Mouse (Mus musculus) heart, adult 2 months (tissue): ENCODE results near the gene Mypn. TPM values are rescaled to one million over a fixed set of nuclear protein-coding genes. Genes with fewer than 3 reads are reported as not detected.

ENCODE experiments used
- DNase-seq, 2 experiments: peaks; one replicate each; pipeline ENCODE4 v3.0.0; 2021
- H3K27ac ChIP-seq: fragments of 200-600 bp; 2 replicates; pipeline ENCODE4 v1.8.1; 2022
- H3K27me3 ChIP-seq: fragments of 200-500 bp; 2 replicates; pipeline ENCODE4 v1.6.1; 2012; ENCODE audit warnings: mild to moderate bottlenecking, low read length, inconsistent platforms, mixed read lengths; ENCODE audit not compliant: control insufficient read depth, insufficient read depth
- H3K36me3 ChIP-seq: fragments of 200-500 bp; 2 replicates; pipeline ENCODE4 v1.6.1; 2012; ENCODE audit warnings: low read length, inconsistent platforms; ENCODE audit not compliant: control insufficient read depth, insufficient read depth
- H3K4me1 ChIP-seq: fragments of 200-500 bp; 2 replicates; pipeline ENCODE4 v1.6.1; 2011; ENCODE audit warnings: low read length; ENCODE audit not compliant: control insufficient read depth, insufficient read depth
- H3K4me3 ChIP-seq: fragments of 200-600 bp; 2 replicates; pipeline ENCODE4 v1.8.1; 2022
- H3K79me2 ChIP-seq: fragments of 200-500 bp; replicated peaks from 2 replicates; pipeline ENCODE4 v1.6.1; 2012; ENCODE audit warnings: mild to moderate bottlenecking, inconsistent platforms, low read length, moderate library complexity, mixed read lengths; ENCODE audit not compliant: control insufficient read depth, insufficient read depth
- H3K9ac ChIP-seq: fragments of 200-500 bp; 2 replicates; pipeline ENCODE4 v1.6.1; 2012; ENCODE audit warnings: low read depth, mild to moderate bottlenecking, control low read depth, inconsistent platforms, low read length, mixed read lengths
- CTCF ChIP-seq: fragments of 200-600 bp; IDR thresholded peaks from 2 replicates; pipeline ENCODE4 v1.8.1; 2022; ENCODE audit warnings: antibody characterized with exemption, mild to moderate bottlenecking, moderate library complexity
- EP300 ChIP-seq: fragments of 200-500 bp; IDR thresholded peaks from 2 replicates; pipeline ENCODE4 v1.6.1; 2011; ENCODE audit warnings: low read depth, low read length, control low read depth; ENCODE audit not compliant: insufficient read depth
- POLR2A ChIP-seq: fragments of 200-500 bp; IDR thresholded peaks from 2 replicates; pipeline ENCODE4 v1.6.1; 2011; ENCODE audit warnings: mild to moderate bottlenecking, low read depth, low read length, control low read depth; ENCODE audit not compliant: insufficient read depth
- WGBS: fragments of 180-500 bp; shearing (Covaris S2); methylation state at CpG from one replicate; pipeline ENCODE4 v1.1.7; 2018; 5-methylcytosine and 5-hydroxymethylcytosine counted together
- intact Hi-C: fragments of 180-260 bp; cut with DNase I; formaldehyde crosslinking; loops from one replicate; pipeline ENCODE4 v1.15.1; 2025
- polyA plus RNA-seq: library from polyadenylated mRNA; depleted of rRNA; stranded (reverse); fragments of >200 nt; gene quantifications from 2 replicates; pipeline ENCODE4 v1.2.3, GENCODE M21; 2012
- total RNA-seq, 2 experiments: library from RNA; stranded (reverse); gene quantifications; 2 replicates each; pipeline ENCODE4 v1.2.3; 2021

Gene Mypn
- total and polyA plus RNA-seq, 3 experiments, result 32.1 to 110 (median 96.6) TPM

DNA sequence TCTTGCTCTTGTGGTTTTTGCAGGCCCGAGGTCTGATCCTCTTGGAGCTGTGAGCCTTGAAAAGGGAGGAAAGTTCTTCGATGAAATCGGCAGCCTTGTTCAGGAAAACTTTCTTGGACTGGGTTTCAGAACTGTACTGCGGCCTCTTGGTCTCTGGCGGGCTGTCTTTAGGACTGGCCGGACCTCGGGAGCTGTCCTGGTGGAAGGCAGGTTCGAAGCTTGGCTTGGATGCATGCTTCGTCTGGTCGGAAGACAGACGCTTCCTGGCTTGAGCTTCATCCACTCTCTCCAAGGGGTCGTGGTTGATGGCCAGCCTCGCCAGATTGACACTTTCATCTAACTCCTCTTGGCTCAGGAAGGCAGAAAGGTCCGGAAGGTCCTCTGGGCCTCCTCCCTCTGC lies 11.0 kb downstream of the Mypn start:
- no peaks in the 10 kb centered on the region; the same call in 1 of the 2 replicates for H3K4me1 ChIP-seq
- peaks cover 10% of the 10 kb centered on the region for H3K36me3 ChIP-seq
- TF ChIP-seq CTCF (no peak), POLR2A (no peak), EP300 (no peak)
- no peak overlapping the region for H3K4me3 ChIP-seq
- H3K27me3 ChIP-seq, result no peaks in the 10 kb centered on the region
- WGBS, result 78% methylated on average over 14 of the region's 14 CpGs
- intact Hi-C loops, result no loop called here
- no peak for DNase-seq
- no peaks in the 10 kb centered on the region for H3K79me2 ChIP-seq
- no peak overlapping the region for H3K27ac ChIP-seq
- H3K9ac ChIP-seq, result no peak overlapping the region

DNA sequence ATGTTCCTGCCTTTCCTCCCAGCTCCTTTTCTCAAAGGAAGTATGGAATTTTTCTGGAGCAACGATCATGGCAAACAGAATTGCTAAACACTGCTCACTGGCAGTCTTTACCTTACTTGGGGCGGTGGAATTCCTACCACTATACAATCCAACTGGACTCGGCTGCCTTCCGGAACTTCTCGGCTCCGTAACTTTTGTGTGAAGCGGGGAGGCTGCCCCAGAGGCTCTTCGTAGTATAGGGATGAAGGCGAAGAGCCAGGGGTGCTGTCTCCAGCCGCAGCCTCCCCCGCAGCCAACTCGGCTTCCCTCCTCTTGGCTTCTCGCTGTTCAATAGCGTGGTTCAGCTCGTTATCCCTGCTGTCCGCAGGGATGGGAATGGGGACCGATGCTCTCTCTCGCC lies 11.5 kb downstream of the Mypn start:
- H3K27me3 ChIP-seq, result no peaks in the 10 kb centered on the region
- H3K9ac ChIP-seq, result no peak overlapping the region
- intact Hi-C loops, result no loop called here
- no peaks in the 10 kb centered on the region for H3K79me2 ChIP-seq
- no peaks in the 10 kb centered on the region; the same call in 1 of the 2 replicates for H3K4me1 ChIP-seq
- no peak overlapping the region for H3K4me3 ChIP-seq
- 73% methylated on average over 18 of the region's 18 CpGs for WGBS
- H3K27ac ChIP-seq, result no peak overlapping the region
- H3K36me3 ChIP-seq, result peaks cover 10% of the 10 kb centered on the region
- no peak for DNase-seq
- TF ChIP-seq POLR2A, result no peak
- no peak for TF ChIP-seq EP300
- TF ChIP-seq CTCF, result no peak

DNA sequence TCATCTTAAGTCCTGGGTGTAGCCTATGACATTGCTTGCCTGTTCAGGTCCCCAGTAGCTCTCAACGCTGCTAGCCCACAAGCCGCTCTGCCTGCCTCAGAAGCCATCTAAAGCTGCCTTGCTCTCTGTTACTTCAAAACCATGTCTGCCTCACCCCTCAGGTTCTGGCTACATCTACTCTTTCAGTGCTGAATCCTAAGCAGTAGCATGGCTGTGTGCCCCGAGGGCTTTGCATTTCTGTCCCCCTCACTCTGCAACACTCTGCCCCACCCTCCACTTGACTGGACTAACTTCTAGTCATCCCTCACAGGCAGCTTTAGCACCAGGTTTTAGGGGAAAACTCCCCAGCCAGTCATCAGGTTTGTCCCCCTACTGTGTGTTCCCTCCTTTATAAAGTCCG lies 19.3 kb downstream of the Mypn start:
- no peak overlapping the region for H3K4me3 ChIP-seq
- peaks cover 2% of the 10 kb centered on the region for H3K36me3 ChIP-seq
- H3K27ac ChIP-seq, result no peak overlapping the region
- no peaks in the 10 kb centered on the region for H3K27me3 ChIP-seq
- H3K9ac ChIP-seq, result no peak overlapping the region
- TF ChIP-seq POLR2A (no peak), CTCF (no peak), EP300 (no peak)
- DNase-seq, result no peak
- intact Hi-C loops, result no loop called here
- H3K4me1 ChIP-seq, result peaks cover 1% of the 10 kb centered on the region; the same call in 1 of the 2 replicates
- WGBS, result 77% methylated on average over 4 of the region's 4 CpGs
- H3K79me2 ChIP-seq, result no peaks in the 10 kb centered on the region

DNA sequence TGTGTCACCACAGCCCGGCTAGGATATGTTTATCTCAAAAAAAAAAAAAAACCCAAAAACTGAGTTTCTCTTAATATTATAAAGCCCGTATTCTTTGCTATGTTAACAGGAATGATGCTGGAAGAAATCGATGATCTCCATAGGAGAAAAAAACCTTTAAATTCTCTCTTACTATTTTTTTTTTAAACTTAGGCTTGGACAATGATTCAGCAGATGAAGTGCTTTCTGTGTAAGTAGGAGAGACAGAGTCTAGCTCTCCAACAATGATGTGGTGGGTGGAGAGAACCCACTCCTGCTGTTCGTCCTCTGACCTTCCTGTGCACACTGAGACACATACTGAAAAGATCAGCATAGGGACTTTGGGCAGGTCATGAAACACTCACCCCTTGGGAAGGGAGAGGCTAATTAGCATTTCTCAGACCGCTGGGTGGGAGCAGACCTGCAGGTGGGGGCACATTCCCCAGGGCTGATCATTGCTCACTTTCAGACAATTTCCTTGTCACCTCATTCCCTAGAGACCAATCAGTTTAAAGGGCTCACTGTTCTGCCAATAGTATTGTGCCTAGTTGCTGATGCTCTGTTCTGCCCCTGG lies 21.5 kb downstream of the Mypn start:
- Histone ChIP-seq H3K9ac (no peak overlapping the region), H3K79me2 (no peaks in the 10 kb centered on the region), H3K4me3 (no peak overlapping the region), H3K27ac (no peak overlapping the region), H3K36me3 (peaks cover 6% of the 10 kb centered on the region), H3K27me3 (no peaks in the 10 kb centered on the region), H3K4me1 (peaks cover 5% of the 10 kb centered on the region; the same call in 1 of the 2 replicates)
- TF ChIP-seq CTCF (no peak), POLR2A (no peak), EP300 (no peak)
- DNase-seq, result no peak
- 72% methylated on average over 5 of the region's 5 CpGs for whole genome bisulfite sequencing
- intact Hi-C loops, result no loop called here

DNA sequence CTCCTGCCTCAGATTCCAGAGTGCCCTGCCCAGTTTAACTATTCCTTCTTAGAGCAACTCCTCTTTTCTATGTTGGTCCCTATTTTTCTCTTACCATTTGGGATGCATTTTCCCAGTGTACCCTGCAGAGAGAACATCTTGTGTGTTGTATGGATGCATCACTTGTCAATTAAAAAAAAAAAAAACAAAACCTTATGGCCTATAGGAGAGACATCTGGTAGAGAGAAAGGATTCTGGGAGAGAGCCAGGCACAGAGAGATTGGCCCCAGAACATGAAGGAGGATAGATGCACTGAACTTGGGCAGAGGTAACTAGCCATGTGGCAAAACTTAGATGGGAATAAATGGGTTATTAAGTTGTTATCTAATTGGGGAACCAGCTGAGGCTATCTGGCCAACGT lies 22.6 kb downstream of the Mypn start:
- DNase-seq, result no peak
- 73% methylated on average over 1 of the region's 1 CpGs for WGBS
- Histone ChIP-seq H3K36me3 (peaks cover 6% of the 10 kb centered on the region), H3K27me3 (no peaks in the 10 kb centered on the region), H3K4me3 (no peak overlapping the region), H3K79me2 (no peaks in the 10 kb centered on the region), H3K4me1 (peaks cover 5% of the 10 kb centered on the region; the same call in 1 of the 2 replicates), H3K27ac (no peak overlapping the region), H3K9ac (no peak overlapping the region)
- intact Hi-C loops, result no loop called here
- TF ChIP-seq POLR2A (no peak), CTCF (no peak), EP300 (no peak)

DNA sequence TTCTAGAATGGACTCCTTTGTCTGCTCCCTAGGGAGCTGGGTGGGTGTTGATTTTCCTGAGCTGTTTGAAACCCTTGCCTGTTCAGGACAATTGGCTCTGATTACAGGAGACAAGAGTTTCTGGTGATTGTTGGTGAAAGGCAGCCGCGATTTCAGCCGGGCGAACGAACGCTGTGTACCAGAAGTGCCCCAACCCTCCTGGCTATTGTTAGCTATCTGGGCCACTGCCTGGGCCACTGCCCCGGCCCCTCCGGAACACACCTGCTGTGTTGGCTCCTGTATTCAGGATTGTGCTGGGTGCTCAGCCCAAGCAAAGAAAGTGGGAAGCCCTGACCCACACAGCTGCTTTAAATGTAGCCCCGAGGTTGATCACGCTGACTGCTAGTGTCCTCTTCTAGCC lies 24.2 kb downstream of the Mypn start:
- H3K27me3 ChIP-seq, result no peaks in the 10 kb centered on the region
- H3K27ac ChIP-seq, result peak overlapping the region; percentile 33
- H3K79me2 ChIP-seq, result no peaks in the 10 kb centered on the region
- peaks cover 3% of the 10 kb centered on the region; the same call in 1 of the 2 replicates for H3K36me3 ChIP-seq
- H3K4me3 ChIP-seq, result no peak overlapping the region
- no peak overlapping the region for H3K9ac ChIP-seq
- WGBS, result 45% methylated on average over 10 of the region's 10 CpGs
- TF ChIP-seq EP300 (no peak), POLR2A (no peak)
- H3K4me1 ChIP-seq, result peaks cover 5% of the 10 kb centered on the region; the same call in 1 of the 2 replicates
- intact Hi-C loops, result no loop called here
- peak in 1 of 2 experiments; percentile 64 for DNase-seq
